Mouse (Mus musculus) lung, postnatal 14 days (tissue): ENCODE measurements at regions not wholly inside any gene's neighbourhood (a gene's known extent, or its start where the extent isn't known, plus 50 kb on each side); places are given as distances from the start of the nearest gene placed in this dataset.
A peak's percentile ranks its signal among the peaks of the same experiment; 100 is the strongest.

Experiments
- DNase-seq: peaks from one replicate; pipeline ENCODE4 v3.0.0; 2021

- no peak for DNase-seq
These were observed 135.6 kb upstream of the Pls3 start for GRCm38 (mm10) chrX:76010631-76011030.

GRCm38 (mm10) chrX:75978562-75978961, 103.6 kb upstream of the Pls3 start:
- DNase-seq = no peak

- DNase-seq = no peak
These were observed 99.7 kb upstream of the Pls3 start for GRCm38 (mm10) chrX:75974671-75975070.

GRCm38 (mm10) chrX:75949694-75950093, 74.7 kb upstream of the Pls3 start:
- peak; percentile 1 for DNase-seq

- DNase-seq = no peak
These were observed 53.9 kb upstream of the Pls3 start for GRCm38 (mm10) chrX:75928903-75929302.
